Mouse (Mus musculus) lung, adult 2 months (tissue): ENCODE results near the gene Ly6g6c.

Experiments used
- CTCF ChIP-seq: fragments of 200-500 bp; IDR thresholded peaks from 2 replicates; pipeline ENCODE4 v1.5.1; 2011; ENCODE audit warnings: mild to moderate bottlenecking, low read length, control low read depth; ENCODE audit not compliant: insufficient read depth
- POLR2A ChIP-seq: fragments of 200-500 bp; IDR thresholded peaks from 2 replicates; pipeline ENCODE4 v1.6.1; 2011; ENCODE audit warnings: low read depth, mild to moderate bottlenecking, control low read depth, low read length, borderline replicate concordance; ENCODE audit errors: extremely low read depth

DNA sequence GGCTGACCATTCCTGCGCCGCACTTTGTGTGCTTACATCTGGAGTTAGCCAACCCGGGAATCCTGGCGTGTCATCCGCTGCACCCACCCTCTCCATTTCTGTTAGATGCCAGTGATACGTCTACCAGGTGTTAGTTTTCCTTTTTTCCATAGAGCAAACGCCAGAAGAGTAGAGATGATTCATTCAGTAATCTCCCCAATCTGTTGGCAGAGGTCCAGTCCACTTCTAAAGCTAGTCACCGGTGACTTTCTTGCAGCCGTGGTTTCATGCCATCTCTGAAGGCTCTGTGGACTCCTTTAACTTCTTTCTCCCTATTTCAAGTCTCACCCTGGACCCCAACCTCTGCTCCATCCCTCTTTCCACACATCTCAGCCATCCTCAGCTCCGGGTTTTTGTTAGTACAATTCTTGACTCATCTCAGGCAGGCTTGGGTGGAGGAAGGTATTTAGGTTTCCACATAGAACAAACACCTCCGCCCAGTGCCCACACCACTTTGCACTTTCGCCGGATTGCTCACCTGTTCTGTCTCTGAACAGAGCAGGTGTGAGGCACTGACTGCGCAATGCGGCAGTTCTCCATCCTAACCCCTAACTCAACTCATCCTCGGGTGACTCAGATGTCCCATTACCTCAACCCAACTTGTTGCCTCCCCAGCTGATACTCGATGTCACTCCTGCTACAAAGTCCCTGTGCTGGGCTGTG is 3.2 kb downstream of the Ly6g6c start:
- TF ChIP-seq CTCF (no peak), POLR2A (peak; percentile 20; the same call in 1 of the 2 replicates)
